Mouse (Mus musculus): ENCODE data around the gene Rnf31.

DNA sequence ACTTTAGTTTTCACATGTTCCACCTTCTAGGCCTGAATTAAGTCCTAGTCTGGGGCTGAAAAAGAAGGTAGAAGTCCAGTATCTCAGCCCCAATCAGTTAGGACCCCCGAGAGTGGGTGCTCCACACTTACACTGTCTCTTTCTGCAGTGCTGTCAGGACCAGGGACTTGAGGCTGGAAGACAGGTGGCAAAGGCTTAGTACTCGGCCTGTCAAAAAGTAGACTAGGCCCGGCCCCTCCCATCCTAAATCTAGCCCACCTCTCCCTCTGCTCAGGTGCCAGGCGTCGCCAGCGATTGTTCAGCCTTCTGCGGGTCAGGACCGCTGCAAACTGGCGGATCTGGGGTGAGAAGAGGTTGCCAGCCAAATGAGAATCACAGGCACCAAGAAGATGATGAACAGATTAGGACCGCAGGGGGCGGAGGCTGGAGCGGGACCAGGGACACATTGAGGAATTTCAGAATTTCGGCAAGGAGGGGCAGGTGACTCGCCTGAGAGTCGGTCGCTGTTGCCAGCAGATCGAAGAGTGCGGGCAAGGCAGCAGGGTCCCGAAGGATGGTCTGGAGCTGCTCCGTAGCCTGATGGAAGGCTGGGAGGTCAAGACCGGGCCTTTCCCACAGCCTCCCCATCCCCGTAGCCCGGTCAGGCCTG is 43.5 kb downstream of the Rnf31 start:
- TF ChIP-seq CTCF (IDR thresholded peaks at IDR 0.05; ENCODE audit: low read depth, low read length) (no peak), POLR2A (IDR thresholded peaks at IDR 0.05; ENCODE audit: insufficient read depth, low read length) (no peak), EP300 (IDR thresholded peaks at IDR 0.05; ENCODE audit: insufficient read depth, low read depth, low read length) (no peak)
